Mouse (Mus musculus): ENCODE measurements around the gene Kalrn.

The Kalrn gene

DNA sequence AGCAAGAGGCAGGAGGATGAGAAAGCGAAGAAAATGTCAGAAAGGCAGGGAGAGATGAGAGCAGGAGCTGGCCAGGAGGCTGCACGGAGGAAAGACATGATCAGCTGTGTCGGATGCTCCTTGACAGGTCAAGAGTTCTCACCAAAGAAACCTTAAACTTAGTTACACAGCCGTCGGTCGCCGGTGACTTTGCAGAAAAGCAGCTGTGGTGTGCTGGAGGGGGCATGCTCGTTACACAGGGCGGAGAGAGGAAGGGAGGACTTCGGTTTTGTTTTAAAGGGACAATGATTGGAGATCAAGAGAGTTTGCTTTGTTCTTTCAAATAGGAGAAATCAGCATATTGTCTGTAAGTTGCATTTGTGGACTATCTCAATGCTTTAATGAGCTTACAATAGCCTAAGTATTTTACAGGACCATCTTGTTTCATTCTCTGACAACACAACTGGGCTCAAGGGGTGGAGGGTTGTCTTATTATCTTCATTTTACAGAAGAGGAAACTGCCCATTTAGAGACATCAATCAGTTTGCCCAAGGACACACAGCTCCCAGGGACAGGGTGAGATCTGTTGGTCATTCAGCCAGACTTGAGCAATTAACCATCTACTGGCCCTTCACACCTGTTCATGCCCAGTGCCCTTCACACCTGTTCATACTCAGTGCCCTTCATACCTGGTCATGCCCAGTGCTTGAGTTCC, 516.8 kb downstream of the Kalrn start:
- no peak for DNase-seq

DNA sequence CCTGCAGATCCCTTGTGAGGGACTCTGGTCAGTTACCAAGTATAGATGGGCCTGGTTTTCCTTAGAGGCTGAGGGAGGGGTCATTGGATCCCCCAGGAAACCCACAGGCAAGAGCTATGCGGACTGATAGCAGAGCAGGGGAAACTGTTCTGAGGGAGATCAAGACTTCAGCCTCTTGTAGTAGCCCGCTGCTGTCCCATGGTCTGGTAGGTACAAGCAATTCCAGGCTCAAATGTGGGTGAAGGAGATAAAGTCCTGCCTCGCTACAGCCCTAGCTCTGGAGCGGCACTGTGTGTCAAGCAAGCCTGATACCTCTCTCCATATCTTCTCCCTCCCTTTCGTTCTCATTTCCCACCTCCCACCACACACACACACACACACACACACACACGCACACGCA, 523.2 kb downstream of the Kalrn start:
- DNase-seq = no peak

DNA sequence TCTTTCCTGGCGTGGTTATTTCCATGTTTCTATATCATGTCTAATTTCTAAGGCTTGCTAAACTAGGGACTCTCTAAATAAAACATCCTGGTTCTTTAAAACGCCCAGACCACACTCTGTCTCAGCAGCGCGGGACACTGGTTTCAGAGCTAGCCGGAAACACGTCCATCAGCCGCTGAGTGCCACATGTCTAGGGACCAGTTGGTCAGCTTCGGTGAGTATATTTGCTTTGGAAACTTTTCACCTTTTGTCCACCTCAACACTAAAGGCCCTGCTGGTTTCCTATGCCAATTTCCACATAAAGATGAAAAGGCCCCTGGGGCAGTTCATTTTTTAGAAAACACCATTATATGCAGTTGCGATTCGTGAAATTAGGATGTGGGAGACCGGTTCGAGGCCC, 524.0 kb downstream of the Kalrn start:
- no peak for DNase-seq

DNA sequence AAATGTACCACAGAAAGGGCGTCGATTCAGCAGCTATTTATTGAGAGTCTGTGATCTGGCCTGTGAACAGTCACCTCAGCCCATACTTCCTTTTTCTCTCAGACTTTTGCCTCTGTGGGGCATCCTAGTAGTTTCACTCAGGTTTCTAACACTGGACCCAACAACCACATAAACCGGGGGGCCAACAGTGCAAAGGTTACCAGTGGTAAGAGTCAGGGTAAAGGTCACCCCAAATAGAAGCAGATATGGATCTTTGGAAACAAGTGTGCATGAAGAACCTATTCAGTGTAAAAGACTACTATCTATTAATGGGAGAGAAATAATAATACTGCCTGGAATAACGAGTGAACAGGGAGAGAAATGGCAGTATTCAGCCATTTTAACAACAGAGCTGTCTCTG, 525.1 kb downstream of the Kalrn start:
- DNase-seq = no peak

DNA sequence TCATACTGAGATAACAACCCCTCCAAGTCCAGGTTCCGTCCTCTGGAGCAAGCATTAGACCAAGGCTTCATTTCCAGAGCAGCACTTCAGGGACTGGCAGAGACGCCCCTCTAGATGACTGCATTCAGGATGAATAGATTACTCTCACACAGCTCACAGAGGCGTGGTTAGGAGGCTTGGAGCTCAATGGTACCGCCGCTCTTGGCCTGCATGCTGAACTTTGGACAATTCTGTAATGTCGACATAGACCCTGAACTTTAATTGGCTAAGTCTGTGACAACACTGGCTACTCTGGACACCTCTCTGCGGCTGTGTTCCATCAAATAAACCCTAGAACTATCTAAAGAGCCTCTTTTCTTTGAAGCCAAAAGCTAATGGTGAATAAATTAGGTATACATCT, 525.8 kb downstream of the Kalrn start:
- no peak for DNase-seq

DNA sequence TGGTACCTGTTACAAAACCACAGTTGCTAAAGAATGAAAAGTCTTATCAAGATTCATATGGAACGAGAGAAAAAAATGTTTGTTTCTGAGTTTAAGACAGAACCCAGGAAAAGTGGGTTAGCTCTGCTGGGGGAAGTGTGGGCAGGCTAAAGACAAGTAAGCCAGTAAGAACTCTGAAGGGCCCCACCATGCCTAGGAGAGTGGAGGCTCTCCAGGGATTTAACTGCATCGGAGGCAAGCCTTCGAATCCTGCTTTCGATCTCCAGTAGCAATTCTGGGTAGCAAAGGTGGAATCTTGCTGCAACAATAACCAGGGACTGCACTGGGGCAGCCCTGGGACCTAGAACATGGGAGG, 526.3 kb downstream of the Kalrn start:
- no peak for DNase-seq

DNA sequence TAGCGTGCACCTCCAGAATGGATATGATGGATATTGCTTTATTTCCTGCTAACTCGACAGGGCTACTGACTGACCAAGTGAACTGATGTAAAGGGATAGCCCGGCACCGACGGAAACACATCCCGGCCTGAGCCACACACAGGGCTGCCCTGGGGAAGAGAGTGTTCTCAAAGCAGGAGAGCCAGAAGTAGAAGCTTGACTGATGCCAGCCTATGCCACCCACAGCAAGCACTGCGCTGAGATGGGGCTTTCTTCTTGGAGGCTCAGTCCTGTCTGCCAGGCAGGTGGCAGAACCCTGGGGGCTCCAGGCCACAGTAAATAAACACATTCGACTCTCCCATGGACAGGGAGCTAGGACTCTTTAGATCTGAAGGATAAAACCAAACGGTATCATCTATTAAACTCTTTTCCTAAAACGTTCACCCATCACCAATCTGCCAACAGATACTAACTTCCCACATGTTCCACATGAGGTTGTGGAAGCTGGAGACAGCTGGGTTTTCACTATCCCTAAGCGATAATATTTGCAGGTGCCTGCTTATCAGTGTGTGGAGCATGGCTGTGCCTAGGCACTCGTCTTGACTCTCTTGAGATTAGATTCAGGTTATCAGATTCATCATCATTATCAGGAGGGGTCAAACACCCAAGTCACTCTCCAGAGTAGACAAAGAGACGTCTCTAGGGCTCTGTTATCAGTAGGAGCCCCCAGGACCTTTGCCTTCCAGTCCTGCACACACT, 526.9 kb downstream of the Kalrn start:
- no peak for DNase-seq

DNA sequence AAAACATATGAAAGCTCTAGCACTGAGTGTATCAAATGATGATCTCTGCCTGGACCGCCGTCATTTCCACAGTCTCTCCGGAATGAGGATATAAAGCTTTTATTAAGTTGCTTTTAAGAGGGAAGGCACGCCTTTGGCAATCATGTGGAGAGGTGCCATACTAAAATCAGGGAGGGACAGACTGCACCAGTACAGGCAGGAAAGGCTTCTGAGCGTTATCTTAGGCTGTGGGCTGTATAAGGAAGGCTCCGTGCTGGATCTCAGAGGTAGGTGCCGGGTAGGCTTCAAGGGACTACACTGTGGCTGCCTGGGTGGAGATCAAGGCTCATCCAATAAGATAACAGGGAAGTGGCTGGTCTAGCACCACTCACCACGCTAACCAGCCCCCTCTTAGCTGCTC, 528.8 kb downstream of the Kalrn start:
- no peak for DNase-seq

DNA sequence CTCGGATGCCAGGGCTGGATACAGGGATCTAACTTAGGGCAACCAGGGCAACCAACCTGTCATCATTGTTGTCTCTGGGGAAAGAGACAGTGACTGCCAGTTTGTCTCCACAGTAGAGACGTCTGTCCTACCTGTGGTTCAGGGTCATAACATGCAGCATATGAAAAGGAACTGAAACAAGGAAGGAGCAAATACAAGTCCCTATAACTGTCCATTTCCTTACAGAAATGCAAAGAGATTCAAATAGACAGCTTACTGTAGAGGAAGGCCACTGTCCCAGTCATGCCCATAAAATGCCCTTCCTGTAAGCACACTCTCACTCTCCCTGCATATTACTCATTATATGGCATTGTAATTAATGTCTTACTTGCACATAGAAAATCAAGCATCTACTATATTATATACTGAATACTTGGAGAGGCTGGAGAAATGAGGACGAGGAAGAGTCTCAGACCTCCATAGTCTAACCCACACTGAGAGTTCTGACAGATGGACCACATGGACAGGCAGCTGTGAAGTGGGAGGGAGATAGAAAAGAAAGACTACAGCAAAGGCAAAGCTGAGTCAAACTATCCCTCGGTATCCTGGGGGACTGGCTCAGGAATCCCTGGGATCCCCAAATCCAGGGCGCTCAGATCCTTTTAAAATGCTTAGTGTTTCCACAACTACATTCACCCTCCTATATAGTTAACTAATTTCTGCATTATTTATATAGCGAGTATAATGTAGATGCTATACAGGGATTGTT, 530.1 kb downstream of the Kalrn start:
- DNase-seq = no peak

DNA sequence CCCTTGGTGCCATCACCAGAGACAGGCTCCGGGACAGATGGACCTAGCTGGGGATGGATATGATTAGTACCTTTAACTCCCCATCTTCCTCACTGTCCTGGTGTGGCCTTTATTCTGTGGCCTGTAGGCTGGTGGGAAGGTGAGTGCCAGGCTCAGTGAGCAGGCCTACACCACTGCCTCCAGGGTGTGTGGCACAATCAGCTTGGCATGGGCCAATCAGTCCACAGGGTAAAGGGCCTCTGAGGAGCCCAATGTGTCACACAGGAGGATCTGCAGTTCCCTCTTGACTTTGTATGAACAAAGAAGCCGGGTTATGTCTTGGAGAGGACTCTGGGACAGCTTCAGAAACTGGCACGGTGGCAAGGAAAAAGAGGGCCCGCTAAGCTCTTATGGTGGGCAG, 530.7 kb downstream of the Kalrn start:
- DNase-seq = no peak

DNA sequence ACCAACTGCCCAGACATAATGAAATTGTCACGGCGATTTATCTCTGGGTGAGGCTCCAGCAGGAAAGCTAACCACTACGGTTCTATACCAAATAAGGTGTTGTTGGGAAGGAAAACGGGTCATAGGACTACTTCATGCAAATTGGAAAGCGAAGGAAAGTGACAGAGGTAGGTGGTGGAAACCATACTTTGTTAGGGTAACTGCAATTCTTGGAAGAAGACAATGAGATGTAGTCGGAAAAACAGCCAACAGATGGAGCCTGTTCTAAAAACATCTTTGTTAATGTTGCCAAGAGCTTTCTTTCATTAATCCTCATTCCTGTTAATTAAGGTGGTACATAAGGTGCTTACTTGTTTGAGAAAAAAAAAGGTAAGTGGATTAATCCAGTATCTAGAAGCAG, 533.1 kb downstream of the Kalrn start:
- DNase-seq = no peak

DNA sequence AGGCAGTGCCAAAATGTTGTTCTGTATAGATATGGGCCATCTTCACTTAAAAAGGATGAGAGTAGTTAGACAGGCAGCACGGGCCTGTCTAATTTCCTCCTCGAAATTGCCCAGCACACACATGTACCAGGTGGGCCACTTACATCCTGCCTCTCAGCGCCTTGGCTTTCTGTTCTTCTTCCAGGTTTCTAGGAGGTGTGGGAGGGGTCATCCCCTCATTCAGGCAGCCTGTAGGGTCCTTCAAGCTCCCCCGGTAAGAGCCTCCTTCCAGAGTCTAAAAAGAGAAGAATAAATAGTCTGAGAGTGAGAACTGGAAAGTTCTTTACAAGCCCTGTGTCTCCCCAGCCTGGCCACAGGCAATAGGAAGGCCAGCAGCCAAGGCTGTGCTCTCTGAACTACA, 533.6 kb downstream of the Kalrn start:
- DNase-seq = no peak

DNA sequence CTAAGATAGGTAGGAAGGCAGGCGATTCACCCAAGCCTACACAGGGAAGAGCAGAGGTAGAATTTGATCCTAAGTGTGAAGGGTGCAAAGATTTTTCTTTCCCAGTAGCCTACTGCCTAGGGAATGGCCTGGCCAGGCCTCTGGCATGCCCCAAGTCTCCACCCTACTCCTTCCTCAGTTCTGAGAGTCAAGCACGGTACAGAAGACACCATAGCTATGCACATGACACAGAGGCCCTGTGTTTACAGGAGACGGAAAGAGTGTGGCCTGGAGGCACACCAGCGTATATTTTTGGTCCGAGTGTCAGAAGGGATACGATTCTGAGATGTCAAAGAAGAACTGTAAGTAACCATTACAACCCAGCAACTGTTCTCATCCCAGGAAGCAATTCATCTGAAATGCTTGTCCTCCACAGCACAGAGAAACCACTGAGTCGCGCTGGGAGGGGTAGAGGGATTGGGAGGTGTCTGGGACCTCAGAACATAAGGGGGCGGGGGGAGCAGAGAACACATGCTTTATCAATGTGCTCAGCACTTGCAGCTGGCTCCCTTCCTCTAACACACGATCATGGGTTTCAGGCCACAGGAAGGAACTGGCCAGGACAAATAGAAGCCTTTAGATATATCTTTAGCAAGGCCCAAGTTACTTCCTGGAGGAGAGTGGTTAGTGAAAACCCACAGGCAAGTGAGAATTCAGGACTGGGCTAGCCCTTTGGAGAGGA, 536.8 kb downstream of the Kalrn start:
- DNase-seq = no peak

DNA sequence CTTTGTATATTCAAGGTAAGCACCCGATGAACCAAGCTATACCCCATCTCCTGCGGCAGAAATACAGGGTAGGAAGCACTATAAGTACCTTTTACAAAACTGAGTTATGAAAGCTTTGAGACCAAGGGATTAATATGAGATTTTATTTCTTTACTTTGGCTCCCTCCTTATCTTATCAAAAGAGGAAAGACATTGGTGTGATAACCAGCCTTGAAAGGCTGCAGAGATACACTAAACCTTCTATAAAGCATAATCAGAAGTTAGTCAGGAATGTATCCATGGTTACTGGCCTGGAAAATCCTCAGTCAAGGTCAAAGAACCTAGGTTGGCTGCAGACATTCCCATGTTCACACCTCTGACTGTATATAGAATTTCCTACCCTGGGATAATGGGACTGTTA, 537.6 kb downstream of the Kalrn start:
- DNase-seq = no peak

DNA sequence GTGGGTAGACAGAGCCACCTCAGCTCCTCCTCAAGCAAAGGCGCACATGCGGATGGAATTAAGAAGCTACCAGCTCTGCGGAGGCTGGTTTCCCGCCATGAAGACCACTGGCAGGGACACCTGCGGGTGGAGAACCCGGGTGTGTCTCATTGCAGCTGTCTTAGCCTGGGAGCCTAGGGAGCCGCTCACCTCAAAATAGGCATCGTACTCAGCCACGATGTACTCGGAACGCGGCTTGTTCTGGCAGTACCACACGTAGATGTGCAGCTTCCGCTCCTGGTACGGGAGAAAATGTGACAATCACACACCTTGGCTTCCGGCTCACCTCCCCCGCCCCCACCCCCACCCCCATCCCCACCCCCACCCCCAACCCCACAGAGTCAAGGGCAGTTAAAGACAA, 539.1 kb downstream of the Kalrn start:
- no peak for DNase-seq

DNA sequence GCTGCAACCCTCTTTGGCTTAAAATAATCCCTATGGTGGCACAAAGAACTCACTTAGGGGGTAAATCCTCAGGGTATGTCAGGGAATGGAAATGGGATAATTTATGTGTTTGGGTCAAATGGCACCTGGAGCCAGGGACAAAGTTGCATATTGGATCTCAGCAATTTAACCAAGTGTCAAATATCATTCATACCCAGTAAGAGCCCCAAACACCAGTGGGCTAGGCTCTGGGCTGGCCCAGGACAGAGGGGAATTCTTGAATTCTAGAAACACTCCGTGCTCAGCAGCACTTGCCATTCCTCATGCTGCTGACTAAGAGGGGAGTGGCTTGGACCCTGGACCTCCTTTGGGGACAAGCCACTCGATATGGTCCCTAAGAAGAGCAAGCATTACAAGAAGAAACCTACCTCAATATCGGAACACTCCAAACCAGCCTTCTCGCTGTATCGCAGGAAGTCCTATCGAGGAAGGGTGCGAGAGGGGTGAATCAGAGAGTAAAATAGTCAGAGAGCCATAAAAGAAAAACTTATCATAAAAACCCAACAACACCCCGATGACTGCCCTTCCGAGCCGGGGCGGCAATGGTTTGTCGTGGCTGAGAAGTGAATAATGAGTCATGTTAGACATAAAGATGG, 541.2 kb downstream of the Kalrn start:
- DNase-seq = no peak

DNA sequence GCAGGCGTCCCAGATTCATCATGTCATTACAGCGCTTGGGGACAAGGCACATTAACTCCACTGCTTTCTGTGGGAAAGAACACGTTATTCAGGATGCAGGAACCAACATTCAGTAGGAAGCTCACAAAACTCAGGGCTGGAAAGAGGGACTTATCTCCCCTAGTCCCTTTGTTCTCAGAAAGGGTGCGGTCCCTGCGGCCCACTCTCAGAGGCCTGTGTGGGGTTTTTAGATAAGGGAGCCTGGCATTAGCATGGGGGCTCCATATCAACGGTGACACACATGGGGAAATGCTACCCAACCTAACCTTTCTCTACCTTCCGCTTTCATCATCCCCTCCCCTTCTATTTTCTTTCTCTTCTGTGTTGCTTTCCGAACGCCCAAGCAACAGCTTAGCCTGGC, 541.8 kb downstream of the Kalrn start:
- DNase-seq = no peak

DNA sequence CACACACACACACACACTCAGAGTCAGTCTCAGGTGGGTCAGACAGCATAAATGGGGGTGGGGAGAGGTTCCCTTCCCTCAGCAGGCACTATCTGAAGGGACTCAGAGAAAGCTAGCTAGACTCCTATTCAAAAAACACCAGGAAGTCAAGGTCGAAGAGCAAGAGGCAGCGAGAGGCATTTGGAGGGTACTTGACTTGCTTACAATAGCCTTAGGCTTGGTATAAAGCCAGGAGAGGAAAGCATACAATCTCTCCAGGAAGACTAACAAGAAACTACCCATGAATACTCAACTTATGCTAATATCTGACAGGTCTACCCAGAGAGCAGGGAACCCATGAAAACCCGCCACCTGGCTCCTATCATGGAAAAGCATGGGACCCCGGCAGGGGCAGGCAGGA, 543.0 kb downstream of the Kalrn start:
- DNase-seq = no peak

DNA sequence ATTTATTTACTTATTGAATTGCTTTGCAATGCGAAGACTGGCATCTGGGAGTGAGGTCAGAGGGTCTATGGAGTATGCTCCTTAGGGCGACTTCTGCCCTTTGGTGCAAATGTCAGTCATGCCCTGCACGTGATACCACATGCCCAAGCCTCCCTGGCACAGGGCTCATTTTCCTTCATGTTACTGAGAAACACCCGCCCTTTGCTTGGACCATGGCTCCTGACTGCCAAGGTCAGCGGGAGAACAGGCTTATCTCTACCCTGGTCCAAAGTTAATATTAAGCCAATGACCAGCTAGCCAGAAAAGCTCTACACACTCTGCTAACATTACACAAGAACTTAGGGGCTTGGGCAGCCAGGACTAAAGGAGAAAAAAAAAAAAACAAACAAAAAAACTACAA, 543.5 kb downstream of the Kalrn start:
- no peak for DNase-seq

DNA sequence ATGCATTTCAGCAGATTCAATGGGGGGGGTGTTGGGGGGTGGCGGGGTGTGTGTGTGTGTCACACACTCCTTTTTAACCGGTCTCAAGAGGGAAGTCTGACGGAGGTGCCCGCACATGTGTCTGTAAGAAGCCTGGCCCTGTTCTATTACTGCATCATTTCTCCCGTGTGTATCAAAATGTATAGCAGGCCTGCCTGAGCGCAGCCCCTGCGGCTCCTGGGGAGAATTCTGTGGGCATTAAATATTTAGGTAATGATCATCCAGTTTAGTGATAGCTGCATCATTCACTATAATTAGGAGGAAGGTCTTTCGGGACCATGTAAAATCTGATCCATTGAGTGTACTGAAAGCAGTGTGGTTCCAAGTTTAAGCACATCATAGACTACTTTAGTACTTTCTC, 556.1 kb downstream of the Kalrn start:
- no peak for DNase-seq

DNA sequence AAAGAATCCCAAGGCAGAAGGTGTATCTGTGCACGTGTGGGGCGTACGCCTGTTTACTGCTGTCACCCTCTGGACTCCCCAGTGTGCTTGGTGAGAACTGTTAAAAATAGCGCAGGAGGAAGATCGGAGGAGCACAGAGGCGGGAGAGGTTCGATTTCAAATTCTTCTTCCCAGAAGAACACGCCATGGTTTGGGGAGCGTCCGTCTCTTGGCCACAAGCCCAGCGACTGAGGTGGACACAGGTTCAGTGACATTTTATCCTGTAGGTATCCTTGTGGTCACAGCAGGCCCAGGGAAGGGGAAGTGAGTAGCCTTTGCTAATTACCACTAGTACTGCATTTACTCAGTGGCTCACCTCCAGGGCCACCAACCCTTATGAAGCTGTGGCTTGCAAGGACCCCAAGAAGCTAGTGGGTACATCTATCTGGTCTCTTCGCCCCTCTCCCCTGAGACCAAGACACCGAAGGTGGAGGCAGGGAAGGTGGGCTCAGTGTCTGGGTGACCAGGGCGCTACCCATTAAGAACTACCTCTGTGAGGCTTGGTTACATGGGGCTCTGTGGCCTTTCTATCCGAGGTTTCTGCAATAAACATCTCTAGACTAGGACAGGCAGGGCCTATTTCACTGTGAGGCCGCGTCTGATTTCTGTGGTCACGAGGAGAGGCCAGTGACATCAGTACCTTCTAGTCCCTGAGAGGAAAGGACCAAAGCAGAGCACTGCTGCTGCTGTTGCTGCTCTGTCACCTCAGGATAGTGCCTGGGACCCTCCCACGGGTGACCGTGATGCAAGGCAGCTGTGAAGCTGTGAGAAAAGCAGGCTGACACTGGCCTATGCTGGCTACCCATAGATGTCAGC, 561.1 kb downstream of the Kalrn start:
- DNase-seq = no peak

DNA sequence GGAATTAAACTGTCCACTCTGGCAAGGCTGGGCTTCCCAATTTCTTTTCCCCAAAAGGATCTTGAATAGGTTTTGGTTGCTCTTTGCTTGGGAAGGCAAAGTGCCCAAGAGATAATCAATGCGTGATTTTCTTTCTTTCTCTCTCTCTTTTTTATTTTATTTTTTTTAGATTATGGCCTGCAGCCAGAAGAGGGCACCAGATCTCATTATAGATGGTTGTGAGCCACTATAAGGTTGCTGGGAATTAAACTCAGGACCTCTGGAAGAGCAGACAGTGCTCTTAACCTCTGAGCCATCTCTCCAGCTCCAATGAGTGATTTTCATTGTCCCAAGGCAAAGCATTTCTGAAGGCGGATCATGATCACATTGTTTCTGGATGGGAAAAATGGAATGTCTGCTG, 563.8 kb downstream of the Kalrn start:
- no peak for DNase-seq

Data from cerebellum, adult 9-11 months (tissue).